Mouse (Mus musculus): ENCODE results near the gene Atp2c2.

Atp2c2 gene

GRCm38 (mm10) chr8:119742409-119742808 lies 42.6 kb downstream of the Atp2c2 start:
- in situ Hi-C loops (cut with MboI, MseI): no loop called here

DNA sequence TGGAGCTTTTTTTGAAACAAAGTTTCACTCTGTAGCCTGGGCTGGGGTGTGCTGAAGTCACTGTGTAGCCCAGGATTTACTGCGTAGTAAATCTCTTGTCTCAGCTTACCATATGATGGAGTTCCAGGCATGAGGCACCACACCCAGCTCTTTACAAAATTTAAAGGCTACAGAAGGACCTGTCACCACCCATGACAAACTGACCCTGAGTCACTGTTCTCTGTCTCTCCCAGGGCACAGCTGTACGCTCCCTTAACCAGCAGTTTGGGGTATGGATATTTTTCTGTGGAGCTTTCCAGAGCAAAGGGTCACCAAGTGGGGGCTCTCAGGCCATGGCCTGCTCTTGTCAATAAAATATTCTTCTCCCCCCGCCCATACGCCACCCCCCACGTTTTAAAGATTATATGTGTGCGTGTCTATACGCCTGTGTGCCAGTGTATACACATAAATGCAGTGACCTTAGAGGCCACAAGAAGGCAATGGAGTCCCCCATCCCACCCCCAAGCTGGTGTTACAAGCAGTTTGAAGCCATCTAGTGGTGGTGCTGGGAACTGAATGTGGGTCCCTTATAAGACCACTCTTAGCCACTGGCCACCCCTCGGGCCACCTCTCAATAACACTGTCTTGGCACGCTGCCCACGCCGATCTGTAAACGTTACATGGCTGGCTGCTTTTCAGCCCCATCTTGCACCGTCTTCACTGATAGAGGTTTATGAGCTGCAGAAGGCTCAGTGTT lies 43.6 kb downstream of the Atp2c2 start:
- in situ Hi-C loops (cut with MboI, MseI): no loop called here

GRCm38 (mm10) chr8:119744604-119745003 lies 44.8 kb downstream of the Atp2c2 start:
- in situ Hi-C loops (cut with MboI, MseI): no loop called here

- in situ Hi-C loops (cut with MboI, MseI): no loop called here
These were observed 55.7 kb downstream of the Atp2c2 start for GRCm38 (mm10) chr8:119755238-119756146.

DNA sequence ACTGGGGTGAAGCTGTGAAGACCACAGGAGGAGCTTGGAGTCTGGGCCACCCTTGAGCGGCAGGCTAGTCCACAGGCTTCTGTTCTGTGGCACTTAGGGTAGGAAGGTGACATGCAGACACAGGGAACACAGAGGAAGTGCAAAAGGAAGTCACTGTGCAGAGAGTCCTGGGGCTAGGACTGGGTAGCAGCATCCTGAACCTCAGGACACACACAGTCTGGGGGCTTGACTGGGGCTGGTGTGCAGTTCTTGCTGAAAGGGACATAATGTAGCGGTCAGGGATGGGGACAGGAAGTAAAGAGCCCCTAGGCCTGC lies 56.3 kb downstream of the Atp2c2 start:
- in situ Hi-C loops (cut with MboI, MseI): no loop called here

DNA sequence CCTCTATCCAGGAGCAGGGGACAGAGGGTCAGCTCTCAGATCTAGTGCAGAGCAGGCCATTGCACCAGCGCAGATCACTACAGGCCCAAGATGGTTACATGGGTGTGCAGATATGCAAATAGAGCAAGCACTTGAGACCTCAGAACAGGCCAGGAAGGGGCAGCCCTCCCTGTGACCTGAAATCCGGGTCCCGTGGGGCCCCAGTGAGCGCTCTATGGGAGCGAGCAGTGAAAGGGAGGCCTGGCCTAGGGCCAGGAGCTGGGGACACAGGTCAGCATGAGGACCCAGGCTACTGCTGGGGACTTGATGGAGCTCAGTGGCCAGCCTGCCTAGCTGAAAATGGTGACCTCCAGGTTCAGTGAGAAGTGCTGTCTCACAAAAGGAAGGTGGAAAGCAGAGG lies 56.7 kb downstream of the Atp2c2 start:
- in situ Hi-C loops (cut with MboI, MseI): no loop called here

- in situ Hi-C loops (cut with MboI, MseI): no loop called here
These were observed 61.9 kb downstream of the Atp2c2 start for GRCm38 (mm10) chr8:119761692-119762091.

DNA sequence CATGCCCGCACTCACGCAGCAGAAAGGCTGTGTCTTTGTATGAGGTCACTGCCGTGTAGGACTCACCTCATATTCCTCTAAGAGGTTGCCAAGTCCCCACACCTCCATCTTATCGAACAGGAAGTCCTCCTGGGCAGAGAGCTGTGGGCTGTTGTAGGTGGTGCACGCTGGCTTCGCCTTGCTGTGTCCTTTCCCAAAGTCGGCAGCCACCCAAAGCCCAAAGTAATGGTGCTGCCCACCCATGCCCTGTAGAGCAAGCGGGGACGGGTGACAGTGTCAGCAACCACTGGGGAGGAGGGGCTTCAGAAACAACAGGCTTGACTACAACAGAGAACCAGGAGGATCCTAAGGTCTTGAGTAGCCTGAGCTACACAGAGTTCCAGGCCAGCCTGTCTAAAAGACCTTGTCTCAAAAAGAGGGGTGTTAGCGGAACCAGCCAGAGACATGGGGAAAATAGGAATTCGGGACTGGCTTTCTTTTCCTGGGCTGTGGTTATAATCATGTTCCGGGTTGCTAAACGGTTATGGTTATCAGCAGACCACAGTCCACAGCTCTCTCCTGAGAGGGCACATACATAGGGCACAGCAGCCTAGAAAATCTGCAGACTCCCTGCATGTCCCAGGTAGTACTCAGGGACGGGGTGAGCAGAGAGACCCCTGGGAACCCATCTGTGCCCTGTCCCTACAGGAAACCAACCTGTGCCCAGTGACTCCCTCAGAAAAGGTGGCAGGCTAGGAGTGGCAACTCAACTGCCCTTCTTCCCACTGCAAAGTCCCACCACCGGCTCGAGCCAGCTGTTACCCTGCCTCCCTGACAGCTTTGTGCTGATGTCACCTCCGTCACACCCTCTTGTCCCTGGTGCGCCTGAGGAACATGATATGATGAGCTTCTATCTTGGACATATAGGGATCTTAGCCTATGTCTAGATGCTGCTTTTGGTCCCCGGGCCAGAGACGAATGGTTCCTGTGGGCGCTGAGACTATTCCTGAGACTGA lies 62.7 kb downstream of the Atp2c2 start:
- in situ Hi-C loops (cut with MboI, MseI): no loop called here

- in situ Hi-C loops (cut with MboI, MseI): no loop called here
These were observed 65.5 kb downstream of the Atp2c2 start for GRCm38 (mm10) chr8:119765311-119765710.

GRCm38 (mm10) chr8:119765761-119766444 lies 66.1 kb downstream of the Atp2c2 start:
- in situ Hi-C loops (cut with MboI, MseI): no loop called here

DNA sequence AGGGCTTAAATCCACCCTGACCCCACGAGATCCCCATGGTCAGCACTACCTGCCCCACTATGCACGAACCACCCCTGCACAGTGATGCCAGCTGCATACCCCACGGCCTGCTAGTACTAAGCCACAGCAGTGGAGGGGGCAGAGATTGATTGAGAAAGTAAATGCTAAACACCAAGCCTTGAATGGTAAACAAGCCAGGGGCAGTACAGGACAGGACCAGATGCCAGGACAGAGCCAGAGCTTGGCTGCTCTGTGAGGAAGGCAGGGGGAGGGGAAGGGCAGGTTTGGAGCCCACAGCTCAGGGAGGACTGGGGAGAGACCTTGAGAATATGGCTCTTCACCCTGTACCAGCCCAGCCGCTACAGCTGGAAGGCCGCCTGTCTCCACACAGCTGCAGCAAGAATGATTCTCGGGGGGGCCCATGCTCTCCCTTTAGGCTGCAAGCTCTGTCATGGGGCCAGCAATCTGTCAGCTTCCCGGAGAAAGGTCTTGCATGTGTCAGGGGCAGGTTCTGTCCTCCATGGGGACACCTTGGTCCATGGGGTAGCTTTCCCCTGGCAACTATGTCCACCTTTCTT lies 76.9 kb downstream of the Atp2c2 start:
- in situ Hi-C loops (cut with MboI, MseI): loop anchor here (5.0 to 10.0 kb wide), 2 partner anchors 89 to 1648 kb away; no protein-coding TSS in a partner anchor

- in situ Hi-C loops (cut with MboI, MseI): loop anchor here (5.0 to 10.0 kb wide), 2 partner anchors 90 to 1647 kb away; no protein-coding TSS in a partner anchor
These were observed 78.0 kb downstream of the Atp2c2 start for GRCm38 (mm10) chr8:119777765-119778164.

DNA sequence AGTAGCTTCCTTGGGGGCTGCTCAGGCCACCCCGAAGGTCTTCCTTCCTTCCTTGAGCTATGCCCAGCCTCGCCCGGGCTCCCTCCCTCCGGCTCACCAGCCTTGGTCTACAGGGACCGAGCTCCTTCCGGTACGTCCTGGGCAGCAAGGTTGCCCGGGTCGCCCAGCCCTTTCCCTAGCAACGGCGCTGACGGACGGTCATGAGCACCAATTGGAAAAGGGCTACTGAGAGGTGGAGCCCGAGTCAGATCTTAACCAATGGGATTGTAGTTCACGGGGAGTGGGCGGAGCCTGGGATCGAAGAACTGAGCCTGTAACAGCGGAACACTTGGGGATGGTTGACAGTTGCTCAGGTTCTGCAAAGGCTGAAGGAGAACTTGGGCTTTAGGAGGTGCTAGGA lies 78.5 kb downstream of the Atp2c2 start, which contains the start of gene Tldc1:
Tldc1 (minus strand) TSS at position 154 of the 400 bp plus-strand sequence.
- in situ Hi-C loops (cut with MboI, MseI): loop anchor here (5.0 to 10.0 kb wide), 2 partner anchors 91 to 1647 kb away; no protein-coding TSS in a partner anchor

DNA sequence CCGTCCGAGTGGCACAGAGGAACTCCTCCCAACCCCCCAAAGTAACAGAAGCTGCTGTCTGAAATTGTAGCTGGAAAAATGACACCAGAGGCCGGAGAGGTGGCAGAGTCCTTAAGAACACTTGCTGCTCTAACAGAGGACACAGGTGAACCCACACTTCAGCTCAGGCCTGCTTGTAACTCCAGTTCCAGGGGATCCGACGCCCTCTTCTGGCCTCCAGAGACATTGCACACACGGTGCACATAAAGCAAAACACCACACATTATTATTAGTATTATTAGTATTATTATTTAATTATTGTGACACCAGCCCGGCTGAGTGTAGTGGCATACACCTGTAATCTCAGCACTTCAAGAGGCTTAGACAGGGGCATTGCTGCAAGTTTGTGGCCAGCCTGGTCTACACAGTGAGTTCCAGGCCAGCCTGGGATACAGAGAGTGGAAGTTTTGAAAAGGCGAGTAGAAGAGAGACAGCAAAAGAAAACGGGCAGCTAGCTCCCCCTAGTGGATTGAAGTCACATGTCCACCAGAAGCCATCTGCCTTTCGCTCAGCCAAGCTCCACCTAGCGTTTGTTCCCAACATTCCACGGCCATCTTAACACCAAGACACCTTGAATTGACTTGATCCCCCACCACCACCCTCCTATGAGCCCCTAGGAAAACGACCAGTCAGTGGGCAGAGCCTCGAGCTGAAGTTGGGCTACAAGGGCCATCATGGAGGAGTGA lies 79.4 kb downstream of the Atp2c2 start:
- in situ Hi-C loops (cut with MboI, MseI): loop anchor here (5.0 to 10.0 kb wide), 2 partner anchors 92 to 1646 kb away; no protein-coding TSS in a partner anchor

DNA sequence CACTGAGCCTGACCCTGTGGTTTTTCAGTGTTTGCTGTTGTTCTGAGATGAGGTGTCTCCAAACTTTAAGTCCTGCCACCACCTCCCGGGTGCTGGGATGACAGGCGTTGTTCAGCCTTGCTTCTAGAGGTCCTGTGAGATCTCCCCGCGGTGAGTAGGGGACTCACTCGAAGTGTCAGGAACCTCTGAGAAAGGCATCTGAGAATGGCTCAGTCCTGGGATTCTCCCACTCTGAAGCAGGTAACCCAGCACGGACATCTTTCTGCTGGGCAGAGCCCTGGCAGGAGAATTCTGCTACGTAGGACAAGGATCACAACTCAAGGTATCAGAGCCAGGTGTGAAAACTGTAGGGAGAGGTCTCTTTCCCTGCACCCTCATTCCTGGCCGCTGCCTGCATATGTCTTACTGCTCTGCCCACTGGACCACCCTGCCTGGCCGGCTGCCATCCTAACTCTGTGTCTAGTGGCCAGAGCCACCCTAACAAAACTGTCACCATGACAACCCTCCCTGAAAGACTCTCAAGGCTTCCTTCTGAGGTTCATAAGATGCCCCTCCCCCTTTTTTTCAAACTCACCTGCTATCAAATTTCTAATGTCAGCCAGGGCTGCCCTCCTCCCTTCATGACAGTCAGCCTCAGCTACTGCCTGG lies 80.7 kb downstream of the Atp2c2 start:
- in situ Hi-C loops (cut with MboI, MseI): no loop called here

DNA sequence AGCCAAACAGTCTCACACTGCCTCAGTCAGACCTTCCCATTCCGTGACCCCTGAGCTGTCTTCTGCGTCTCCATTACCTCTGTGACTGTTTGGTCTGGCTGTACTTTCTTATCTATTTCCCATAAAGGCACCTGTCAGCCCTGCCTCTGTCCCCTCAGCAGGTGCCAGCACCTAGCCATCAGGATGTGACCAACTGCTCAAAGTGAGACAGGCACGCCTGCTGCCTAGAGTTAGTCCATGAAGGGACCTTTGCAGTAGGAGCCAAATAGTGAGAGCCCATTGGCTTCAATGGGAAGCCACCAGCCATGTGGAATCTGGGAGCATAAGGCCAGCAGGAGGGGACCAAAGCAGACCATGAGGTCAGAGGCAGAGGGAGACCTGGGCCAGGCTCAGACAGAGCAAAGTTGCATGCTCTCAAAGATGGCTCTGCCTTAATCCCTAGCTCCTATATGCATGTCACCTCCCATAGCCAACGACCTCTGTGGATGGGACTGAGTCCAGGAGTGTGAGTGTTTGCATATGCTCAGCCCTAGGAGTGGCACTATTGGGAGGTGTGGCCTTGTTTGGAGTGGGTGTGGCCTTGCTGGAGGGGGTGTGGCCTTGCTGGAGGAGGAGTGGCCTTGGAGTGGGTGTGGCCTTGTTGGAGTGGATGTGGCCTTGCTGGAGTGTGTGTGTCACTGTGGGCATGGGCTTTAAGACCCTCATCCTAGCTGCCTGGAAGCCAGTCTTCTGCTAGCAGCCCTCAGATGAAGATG lies 81.5 kb downstream of the Atp2c2 start:
- in situ Hi-C loops (cut with MboI, MseI): no loop called here

- in situ Hi-C loops (cut with MboI, MseI): no loop called here
These were observed 82.9 kb downstream of the Atp2c2 start for GRCm38 (mm10) chr8:119782715-119783114.

DNA sequence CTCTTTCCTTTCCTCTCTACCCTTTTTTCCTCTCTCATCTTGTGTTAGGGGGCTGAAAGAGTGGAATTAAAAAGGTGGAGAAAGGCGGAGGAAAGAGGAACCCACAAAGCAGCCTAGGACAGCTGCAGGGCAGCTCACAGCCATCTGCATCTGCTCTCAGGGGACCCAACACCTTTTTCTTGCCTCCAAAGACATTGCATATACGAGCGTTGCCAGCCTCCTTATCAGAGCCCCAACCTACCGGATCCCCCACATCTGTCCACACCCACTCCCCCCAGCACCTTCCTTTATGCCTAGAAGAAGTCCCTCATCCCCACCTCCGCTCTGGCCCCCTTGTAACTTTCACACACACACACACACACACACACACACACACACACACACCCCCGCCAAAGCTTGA lies 83.8 kb downstream of the Atp2c2 start:
- in situ Hi-C loops (cut with MboI, MseI): no loop called here
